Mouse (Mus musculus): ENCODE measurements around the gene App.

App gene

DNA sequence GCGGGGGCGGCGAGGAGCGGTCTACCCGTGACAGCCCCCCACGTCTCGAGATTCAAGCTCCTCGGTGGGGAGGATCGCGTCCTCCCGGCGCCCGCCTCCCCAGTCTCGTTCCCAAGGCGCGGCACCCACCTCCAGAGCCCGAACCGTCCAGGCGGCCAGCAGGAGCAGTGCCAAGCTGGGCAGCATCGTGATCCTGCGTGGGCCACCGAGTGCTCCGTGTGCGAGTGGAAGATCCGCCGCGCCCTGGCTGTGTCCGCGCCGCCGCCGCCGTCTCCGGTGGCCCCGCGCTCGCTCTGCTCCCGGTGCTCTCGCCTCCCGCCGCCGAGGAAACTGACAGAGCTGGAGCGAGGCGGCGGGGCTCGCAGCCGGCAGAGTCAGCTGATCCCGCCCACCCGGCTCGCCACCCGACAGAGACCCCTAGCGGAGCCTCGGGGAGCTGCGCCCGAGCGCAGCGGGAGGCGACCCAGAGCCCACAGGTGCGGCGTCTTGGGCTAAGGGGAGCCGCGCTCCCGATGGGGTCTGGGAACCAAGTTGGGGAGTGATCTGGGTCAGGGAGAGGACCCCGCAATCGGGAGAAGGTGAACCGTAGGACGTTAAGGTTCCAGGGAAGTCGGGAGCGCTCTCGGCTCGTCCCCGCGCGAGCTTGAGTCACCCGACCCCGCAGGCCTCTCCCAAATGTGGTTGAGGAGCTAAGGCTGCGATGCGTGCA, at the start of gene App:
TSS of gene App (minus strand) at position 394 of the 709 bp plus-strand sequence.
- peak in 1 of 2 experiments; percentile 78 for DNase-seq (ENCODE audit: low read depth in 1 of 2, low spot score in 2 of 2)

DNA sequence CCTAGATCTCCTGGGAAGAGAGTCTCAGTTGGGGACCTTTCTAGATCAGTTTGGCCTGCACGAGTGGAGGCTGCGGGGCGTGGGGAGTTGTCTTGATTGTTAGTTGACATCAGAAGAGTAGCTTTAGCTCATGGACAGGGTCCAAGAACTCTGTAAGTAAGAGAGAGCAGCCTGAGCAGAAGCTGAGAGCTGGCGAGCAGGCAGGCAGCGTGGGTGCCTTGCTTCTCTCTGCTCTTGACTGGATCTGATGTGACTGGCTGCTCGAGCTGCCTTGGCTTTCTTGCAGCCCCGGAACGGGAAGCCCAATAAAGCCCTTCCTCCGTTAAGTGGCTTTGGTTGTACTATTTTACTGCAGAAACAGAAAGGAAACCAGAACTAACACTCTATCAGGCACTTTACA, 42.3 kb upstream of the App start:
- DNase-seq (ENCODE audit: low read depth in 1 of 2, low spot score in 2 of 2) = no peak

GRCm38 (mm10) chr16:85215173-85215572, 41.6 kb upstream of the App start:
- DNase-seq (ENCODE audit: low read depth in 1 of 2, low spot score in 2 of 2) = no peak

DNA sequence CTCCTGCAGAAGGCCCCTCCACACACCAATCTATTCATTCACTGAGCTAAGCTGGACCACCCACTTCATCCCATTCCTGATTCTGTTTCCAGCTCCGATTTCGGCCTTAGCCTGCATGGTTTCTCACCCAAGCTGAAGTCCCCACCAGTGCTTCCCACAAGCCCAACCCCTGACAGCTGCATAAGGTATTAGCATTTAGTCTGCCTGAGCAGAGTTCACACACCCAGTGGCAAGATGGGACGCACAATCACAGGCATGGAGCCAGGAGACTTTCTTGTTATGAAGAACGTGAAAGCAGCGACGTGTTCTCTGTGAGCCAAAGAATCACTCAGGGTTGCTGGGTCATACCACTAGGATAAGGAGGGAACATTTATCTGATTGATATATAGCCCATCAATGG, 22.1 kb upstream of the App start:
- no peak for DNase-seq (ENCODE audit: low read depth in 1 of 2, low spot score in 2 of 2)

GRCm38 (mm10) chr16:85195167-85195566, 21.6 kb upstream of the App start:
- no peak for DNase-seq (ENCODE audit: low read depth in 1 of 2, low spot score in 2 of 2)

DNA sequence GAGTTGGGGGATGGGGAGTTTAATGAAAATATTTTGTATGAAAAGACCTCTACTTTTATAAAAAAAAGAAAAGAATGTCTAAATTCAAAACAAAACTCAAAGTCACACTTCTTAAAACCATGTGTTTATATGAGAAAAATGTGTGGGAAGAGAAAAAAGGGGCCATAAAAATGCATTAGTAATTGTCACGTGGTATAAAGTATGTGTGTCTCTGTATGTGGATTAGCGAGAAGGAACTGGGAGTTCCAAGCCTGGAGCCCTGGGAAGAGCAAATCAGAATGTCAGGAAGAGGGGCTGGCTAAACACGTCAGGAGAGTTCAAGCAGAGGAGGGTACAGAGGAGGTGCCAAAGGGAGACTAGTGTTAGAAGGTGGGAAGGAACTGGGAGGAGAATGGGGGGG, 7.9 kb upstream of the App start:
- DNase-seq (ENCODE audit: low read depth in 1 of 2, low spot score in 2 of 2) = no peak

DNA sequence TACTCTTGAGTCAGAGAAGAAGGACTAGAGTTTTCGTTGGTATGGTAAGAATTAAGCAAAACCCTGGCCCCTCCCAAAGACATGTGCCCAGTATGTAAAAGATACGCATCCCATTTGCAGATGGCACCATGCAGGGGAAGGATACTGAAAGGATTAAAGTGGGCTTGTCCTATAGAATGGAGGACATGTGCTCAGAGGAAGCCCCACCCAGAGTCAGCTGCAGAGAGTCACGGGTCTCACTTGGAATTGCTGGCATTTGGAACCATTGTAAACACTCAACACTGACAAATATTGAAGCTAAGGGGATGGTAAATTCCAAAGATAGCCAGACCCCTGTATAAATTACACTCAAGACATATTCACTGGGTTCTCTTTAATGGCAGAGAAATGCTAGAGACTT, 7.1 kb upstream of the App start:
- no peak for DNase-seq (ENCODE audit: low read depth in 1 of 2, low spot score in 2 of 2)

GRCm38 (mm10) chr16:85176666-85177065, 3.1 kb upstream of the App start:
- DNase-seq (ENCODE audit: low read depth in 1 of 2, low spot score in 2 of 2) = no peak

DNA sequence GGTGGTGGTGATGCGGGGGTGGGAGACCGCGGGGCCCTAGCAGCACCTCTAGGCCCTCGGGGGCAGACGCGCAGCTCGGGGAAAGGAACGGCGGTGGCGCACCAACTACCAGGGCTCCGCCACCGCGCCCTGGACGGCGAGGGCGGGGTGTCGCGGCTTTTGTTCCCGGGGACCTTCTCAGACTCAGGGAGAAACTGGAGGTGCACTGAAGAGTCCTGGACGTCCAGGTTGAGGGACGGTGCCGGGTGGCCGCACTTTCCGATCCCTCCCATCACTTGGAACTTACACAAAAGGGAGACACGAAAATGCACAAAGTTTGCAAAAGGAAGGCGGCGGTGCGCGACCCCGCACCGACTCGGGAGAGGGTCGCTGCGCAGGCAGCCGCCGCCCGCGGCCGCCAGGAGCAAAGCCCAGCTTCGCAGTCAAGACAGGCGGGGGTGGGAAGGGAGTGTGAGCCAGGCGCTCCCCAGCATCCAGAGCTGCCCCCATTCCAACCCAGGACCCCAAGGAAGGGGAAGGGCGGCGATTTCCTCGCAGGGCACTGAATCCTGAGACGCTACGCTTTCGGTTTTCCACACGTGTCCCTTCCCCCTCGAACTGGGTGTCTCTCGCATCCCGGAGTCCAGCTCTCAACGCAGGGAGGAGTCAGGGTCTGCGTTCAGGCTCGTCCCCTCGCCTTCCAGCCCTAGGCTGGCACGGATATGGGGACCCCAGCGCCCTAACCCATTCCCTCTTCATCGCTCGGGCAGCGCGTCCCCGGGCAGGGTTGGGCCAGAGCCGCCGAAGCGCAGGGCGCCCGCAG, 794 bp downstream of the App start:
- peak in 1 of 2 experiments; percentile 11 for DNase-seq (ENCODE audit: low read depth in 1 of 2, low spot score in 2 of 2)

GRCm38 (mm10) chr16:85171976-85172570, 1.5 kb downstream of the App start:
- no peak for DNase-seq (ENCODE audit: low read depth in 1 of 2, low spot score in 2 of 2)

DNA sequence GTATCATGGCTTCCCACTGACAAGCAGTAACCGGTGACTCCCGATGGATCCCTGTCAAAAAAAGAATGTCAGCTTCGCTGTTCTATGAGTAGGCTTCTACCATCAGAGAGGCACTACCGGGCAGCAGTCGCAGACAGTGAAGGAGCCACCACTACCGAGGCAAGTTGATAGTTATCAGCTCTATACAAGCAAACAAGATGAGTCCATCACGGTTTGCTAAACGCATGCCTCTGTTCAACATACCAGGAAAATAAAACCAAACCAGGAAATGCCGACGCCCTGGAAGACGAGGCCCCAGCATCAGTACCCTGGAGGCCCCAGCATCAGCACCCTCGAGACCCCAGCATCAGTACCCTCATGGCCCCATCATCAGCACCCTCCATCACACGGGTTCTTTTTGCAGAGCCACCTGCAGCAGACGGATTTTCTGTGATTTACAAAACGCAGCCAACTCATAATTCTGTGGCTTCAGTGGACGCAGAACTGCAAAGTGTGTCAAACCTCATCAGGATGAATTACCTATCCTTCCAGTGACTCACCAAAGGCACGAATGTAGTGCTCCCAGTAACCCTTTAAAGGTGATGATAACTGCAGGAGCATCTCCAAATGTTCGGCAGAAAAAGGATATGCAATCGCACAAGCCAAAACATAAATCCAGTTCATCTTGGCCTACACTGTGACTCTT, 2.6 kb downstream of the App start:
- DNase-seq (ENCODE audit: low read depth in 1 of 2, low spot score in 2 of 2) = no peak

DNA sequence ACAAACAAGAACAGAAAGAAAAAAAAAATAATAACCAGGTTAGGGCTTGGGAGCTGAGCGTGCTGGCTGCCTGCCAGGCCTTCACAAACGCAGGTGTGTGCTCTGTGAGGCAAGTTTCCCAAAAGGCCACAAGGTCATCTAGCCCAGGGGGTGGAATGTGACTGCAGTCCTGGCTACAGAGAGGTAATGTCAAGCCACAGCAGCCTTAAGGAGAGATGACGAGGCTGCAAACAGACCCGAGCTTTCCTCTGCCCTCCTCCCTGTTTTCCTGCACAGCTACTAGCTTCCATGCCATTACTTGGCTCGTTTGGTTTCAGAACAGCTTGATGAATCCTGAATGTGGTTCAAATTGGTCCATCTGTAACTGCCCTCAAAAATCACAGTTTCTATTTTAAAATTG, 4.7 kb downstream of the App start:
- DNase-seq (ENCODE audit: low read depth in 1 of 2, low spot score in 2 of 2) = no peak

GRCm38 (mm10) chr16:85166205-85166604, 7.4 kb downstream of the App start:
- no peak for DNase-seq (ENCODE audit: low read depth in 1 of 2, low spot score in 2 of 2)

- DNase-seq (ENCODE audit: low read depth in 1 of 2, low spot score in 2 of 2) = no peak
Measured at GRCm38 (mm10) chr16:85165631-85166030, 7.9 kb downstream of the App start.

GRCm38 (mm10) chr16:85165177-85165576, 8.4 kb downstream of the App start:
- DNase-seq (ENCODE audit: low read depth in 1 of 2, low spot score in 2 of 2) = no peak

DNA sequence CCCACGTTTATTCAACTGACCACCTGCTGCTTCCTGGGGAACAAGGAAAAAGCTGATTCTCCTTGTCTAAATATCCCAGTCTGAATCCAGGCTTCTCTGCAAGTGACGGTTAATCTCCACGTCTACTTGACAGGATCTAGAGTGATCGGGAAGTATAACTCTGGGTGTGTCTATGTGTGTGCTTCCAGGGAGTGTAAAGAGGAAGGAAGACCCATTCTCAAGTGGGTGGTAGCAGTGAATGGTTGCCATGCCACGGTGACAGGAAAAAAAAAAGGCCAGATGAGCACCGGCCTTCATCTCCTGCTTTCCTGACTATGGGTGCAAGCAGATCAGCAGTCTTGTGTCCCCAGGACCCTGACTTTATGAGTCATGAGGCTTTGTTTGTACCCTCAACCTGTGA, 10.8 kb downstream of the App start:
- no peak for DNase-seq (ENCODE audit: low read depth in 1 of 2, low spot score in 2 of 2)

GRCm38 (mm10) chr16:85160140-85160539, 13.4 kb downstream of the App start:
- no peak for DNase-seq (ENCODE audit: low read depth in 1 of 2, low spot score in 2 of 2)

GRCm38 (mm10) chr16:85157796-85158546, 15.6 kb downstream of the App start:
- DNase-seq (ENCODE audit: low read depth in 1 of 2, low spot score in 2 of 2) = no peak

GRCm38 (mm10) chr16:85157156-85157555, 16.4 kb downstream of the App start:
- DNase-seq (ENCODE audit: low read depth in 1 of 2, low spot score in 2 of 2) = no peak

DNA sequence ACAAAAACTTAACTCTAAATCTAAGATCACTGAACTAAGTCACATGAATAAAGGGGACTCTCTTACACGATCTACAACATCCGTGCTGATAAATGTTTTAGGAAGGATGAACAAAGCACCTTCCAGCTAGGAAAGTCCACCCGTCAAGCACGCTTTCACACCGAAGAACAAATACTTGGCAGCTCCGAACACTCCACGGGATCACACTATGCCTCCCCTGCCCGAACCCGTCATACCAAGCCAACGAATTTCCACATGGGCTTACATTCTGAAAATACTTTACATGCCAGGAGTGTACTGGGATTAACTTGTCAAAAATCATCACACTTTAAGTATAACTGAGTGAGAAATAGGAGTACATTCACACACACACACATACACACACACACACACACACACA, 17.7 kb downstream of the App start:
- no peak for DNase-seq (ENCODE audit: low read depth in 1 of 2, low spot score in 2 of 2)

DNA sequence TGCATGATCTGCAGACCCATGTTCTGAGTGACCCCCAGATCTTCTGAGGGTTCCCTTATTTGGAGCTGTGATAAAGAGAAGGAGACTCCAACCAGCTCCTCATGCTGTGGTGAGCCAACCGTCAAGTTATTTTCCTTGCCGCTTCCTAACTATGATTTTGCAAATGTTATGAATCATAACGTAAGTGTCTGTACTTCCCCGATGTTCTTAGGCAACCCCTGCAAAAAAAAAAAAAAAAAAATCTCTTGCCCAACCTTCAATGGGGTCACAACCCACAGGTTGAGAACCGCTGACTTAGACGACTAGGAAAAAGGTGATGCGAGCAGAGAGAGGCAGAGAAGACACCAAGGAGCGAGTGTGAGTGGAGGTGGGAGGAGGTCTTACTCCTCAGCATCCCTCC, 21.1 kb downstream of the App start:
- DNase-seq (ENCODE audit: low read depth in 1 of 2, low spot score in 2 of 2) = no peak

Data from monocyte, adult 2 months (primary cell).